Mouse (Mus musculus) thymus, adult 2 months (tissue): ENCODE results near the gene Pdcd4.

Experiments used
- CTCF ChIP-seq: fragments of 200-500 bp; IDR thresholded peaks from 2 replicates; pipeline ENCODE4 v1.5.1; 2012; ENCODE audit warnings: mild to moderate bottlenecking, control low read depth, low read length, moderate library complexity, borderline replicate concordance; ENCODE audit not compliant: control insufficient read depth, poor library complexity, insufficient read depth; ENCODE audit errors: extremely low read depth
- POLR2A ChIP-seq: fragments of 200-500 bp; IDR thresholded peaks from 2 replicates; pipeline ENCODE4 v1.6.1; 2012; ENCODE audit warnings: mild to moderate bottlenecking, low read length, control low read depth, moderate library complexity; ENCODE audit not compliant: control insufficient read depth, poor library complexity, insufficient read depth; ENCODE audit errors: extremely low read depth

- TF ChIP-seq CTCF (no peak), POLR2A (no peak)
Observed at GRCm38 (mm10) chr19:53859593-53859992, 32.4 kb upstream of the Pdcd4 start.
